Mouse (Mus musculus): Measurements from ENCODE around the gene Slc25a42. TPM values are rescaled to one million over a fixed set of nuclear protein-coding genes. Genes with fewer than 3 reads are reported as not detected.

Slc25a42 gene
- polyA plus RNA-seq, 1 experiment from 2014 or later, result 3.9 TPM

- no peak overlapping the region for H3K9ac ChIP-seq (replicated peaks; ENCODE audit: low read depth, low read length)
- H3K9me3 ChIP-seq (ENCODE audit: control insufficient read depth, low read depth, low read length), result no peaks in the 10 kb centered on the region
- no peaks in the 10 kb centered on the region for H3K4me1 ChIP-seq (ENCODE audit: control insufficient read depth, insufficient read depth, low read length)
- no peak overlapping the region for H3K4me2 ChIP-seq (replicated peaks; ENCODE audit: low read depth, low read length)
- H3K4me3 ChIP-seq (ENCODE audit: low read depth, low read length), result no peak overlapping the region
- no peaks in the 10 kb centered on the region for H3K36me3 ChIP-seq (ENCODE audit: control insufficient read depth, insufficient read depth, low read length)
- ATAC-seq (ENCODE audit: insufficient number of reproducible peaks, insufficient read depth, low FRiP score, low read depth), result no peak
- WGBS, result 53% methylated on average over 5 of the region's 5 CpGs
- H3K27me3 ChIP-seq (ENCODE audit: control insufficient read depth, insufficient read depth, low read length), result no peaks in the 10 kb centered on the region
- H3K27ac ChIP-seq (ENCODE audit: low read length), result no peak overlapping the region
Observed at GRCm38 (mm10) chr8:70193238-70193637, 18.9 kb downstream of the Slc25a42 start.

GRCm38 (mm10) chr8:70188707-70189106 lies 23.4 kb downstream of the Slc25a42 start:
- Histone ChIP-seq H3K4me3 (ENCODE audit: low read depth, low read length) (no peak overlapping the region), H3K36me3 (ENCODE audit: control insufficient read depth, insufficient read depth, low read length) (no peaks in the 10 kb centered on the region), H3K9ac (replicated peaks; ENCODE audit: low read depth, low read length) (no peak overlapping the region), H3K27me3 (ENCODE audit: control insufficient read depth, insufficient read depth, low read length) (no peaks in the 10 kb centered on the region), H3K4me1 (ENCODE audit: control insufficient read depth, insufficient read depth, low read length) (no peaks in the 10 kb centered on the region), H3K9me3 (ENCODE audit: control insufficient read depth, low read depth, low read length) (no peaks in the 10 kb centered on the region), H3K4me2 (replicated peaks; ENCODE audit: low read depth, low read length) (no peak overlapping the region), H3K27ac (ENCODE audit: low read length) (no peak overlapping the region)
- 64% methylated on average over 7 of the region's 7 CpGs for WGBS
- no peak for ATAC-seq (ENCODE audit: insufficient number of reproducible peaks, insufficient read depth, low FRiP score, low read depth)

- H3K27me3 ChIP-seq (ENCODE audit: control insufficient read depth, insufficient read depth, low read length), result no peaks in the 10 kb centered on the region
- ATAC-seq (ENCODE audit: insufficient number of reproducible peaks, insufficient read depth, low FRiP score, low read depth), result no peak
- no peaks in the 10 kb centered on the region for H3K9me3 ChIP-seq (ENCODE audit: control insufficient read depth, low read depth, low read length)
- no peak overlapping the region for H3K9ac ChIP-seq (replicated peaks; ENCODE audit: low read depth, low read length)
- WGBS, result 81% methylated on average over 4 of the region's 4 CpGs
- H3K36me3 ChIP-seq (ENCODE audit: control insufficient read depth, insufficient read depth, low read length), result peaks cover 23% of the 10 kb centered on the region
- no peak overlapping the region for H3K27ac ChIP-seq (ENCODE audit: low read length)
- H3K4me3 ChIP-seq (ENCODE audit: low read depth, low read length), result no peak overlapping the region
- no peaks in the 10 kb centered on the region for H3K4me1 ChIP-seq (ENCODE audit: control insufficient read depth, insufficient read depth, low read length)
- no peak overlapping the region for H3K4me2 ChIP-seq (replicated peaks; ENCODE audit: low read depth, low read length)
Observed at GRCm38 (mm10) chr8:70183194-70183593, 28.9 kb downstream of the Slc25a42 start.

GRCm38 (mm10) chr8:70181903-70182252 lies 30.2 kb downstream of the Slc25a42 start:
- Histone ChIP-seq H3K4me2 (replicated peaks; ENCODE audit: low read depth, low read length) (no peak overlapping the region), H3K27me3 (ENCODE audit: control insufficient read depth, insufficient read depth, low read length) (no peaks in the 10 kb centered on the region), H3K36me3 (ENCODE audit: control insufficient read depth, insufficient read depth, low read length) (peaks cover 27% of the 10 kb centered on the region), H3K9ac (replicated peaks; ENCODE audit: low read depth, low read length) (no peak overlapping the region), H3K9me3 (ENCODE audit: control insufficient read depth, low read depth, low read length) (no peaks in the 10 kb centered on the region), H3K27ac (ENCODE audit: low read length) (no peak overlapping the region), H3K4me3 (ENCODE audit: low read depth, low read length) (no peak overlapping the region), H3K4me1 (ENCODE audit: control insufficient read depth, insufficient read depth, low read length) (no peaks in the 10 kb centered on the region)
- 0 out of 2 replicates have a peak, but pooled peaks have one; percentile 12 for ATAC-seq (ENCODE audit: insufficient number of reproducible peaks, insufficient read depth, low FRiP score, low read depth)
- WGBS, result 26% methylated on average over 2 of the region's 2 CpGs

GRCm38 (mm10) chr8:70181212-70181902 lies 30.7 kb downstream of the Slc25a42 start:
- Histone ChIP-seq H3K9ac (replicated peaks; ENCODE audit: low read depth, low read length) (no peak overlapping the region), H3K4me3 (ENCODE audit: low read depth, low read length) (no peak overlapping the region), H3K4me2 (replicated peaks; ENCODE audit: low read depth, low read length) (no peak overlapping the region), H3K27me3 (ENCODE audit: control insufficient read depth, insufficient read depth, low read length) (no peaks in the 10 kb centered on the region), H3K9me3 (ENCODE audit: control insufficient read depth, low read depth, low read length) (no peaks in the 10 kb centered on the region), H3K36me3 (ENCODE audit: control insufficient read depth, insufficient read depth, low read length) (peaks cover 27% of the 10 kb centered on the region), H3K27ac (ENCODE audit: low read length) (no peak overlapping the region), H3K4me1 (ENCODE audit: control insufficient read depth, insufficient read depth, low read length) (no peaks in the 10 kb centered on the region)
- WGBS, result 69% methylated on average over 16 of the region's 16 CpGs
- ATAC-seq (ENCODE audit: insufficient number of reproducible peaks, insufficient read depth, low FRiP score, low read depth), result 0 out of 2 replicates have a peak, but pooled peaks have one; percentile 19

GRCm38 (mm10) chr8:70179082-70179481 lies 33.0 kb downstream of the Slc25a42 start:
- Histone ChIP-seq H3K27ac (ENCODE audit: low read length) (no peak overlapping the region), H3K27me3 (ENCODE audit: control insufficient read depth, insufficient read depth, low read length) (no peaks in the 10 kb centered on the region), H3K9me3 (ENCODE audit: control insufficient read depth, low read depth, low read length) (no peaks in the 10 kb centered on the region), H3K4me2 (replicated peaks; ENCODE audit: low read depth, low read length) (no peak overlapping the region), H3K4me3 (ENCODE audit: low read depth, low read length) (no peak overlapping the region), H3K36me3 (ENCODE audit: control insufficient read depth, insufficient read depth, low read length) (peaks cover 27% of the 10 kb centered on the region), H3K9ac (replicated peaks; ENCODE audit: low read depth, low read length) (no peak overlapping the region), H3K4me1 (ENCODE audit: control insufficient read depth, insufficient read depth, low read length) (no peaks in the 10 kb centered on the region)
- 97% methylated on average over 4 of the region's 4 CpGs for WGBS
- ATAC-seq (ENCODE audit: insufficient number of reproducible peaks, insufficient read depth, low FRiP score, low read depth), result no peak

- Histone ChIP-seq H3K27me3 (ENCODE audit: control insufficient read depth, insufficient read depth, low read length) (no peaks in the 10 kb centered on the region), H3K4me2 (replicated peaks; ENCODE audit: low read depth, low read length) (no peak overlapping the region), H3K27ac (ENCODE audit: low read length) (no peak overlapping the region), H3K9me3 (ENCODE audit: control insufficient read depth, low read depth, low read length) (no peaks in the 10 kb centered on the region), H3K4me3 (ENCODE audit: low read depth, low read length) (no peak overlapping the region), H3K4me1 (ENCODE audit: control insufficient read depth, insufficient read depth, low read length) (peaks cover 3% of the 10 kb centered on the region), H3K36me3 (ENCODE audit: control insufficient read depth, insufficient read depth, low read length) (peaks cover 27% of the 10 kb centered on the region), H3K9ac (replicated peaks; ENCODE audit: low read depth, low read length) (no peak overlapping the region)
- WGBS, result 86% methylated on average over 2 of the region's 2 CpGs
- no peak for ATAC-seq (ENCODE audit: insufficient number of reproducible peaks, insufficient read depth, low FRiP score, low read depth)
Observed at GRCm38 (mm10) chr8:70178231-70178630, 33.9 kb downstream of the Slc25a42 start.

- Histone ChIP-seq H3K36me3 (ENCODE audit: control insufficient read depth, insufficient read depth, low read length) (peaks cover 4% of the 10 kb centered on the region; the same call in 1 of the 2 replicates), H3K9ac (replicated peaks; ENCODE audit: low read depth, low read length) (no peak overlapping the region), H3K9me3 (ENCODE audit: control insufficient read depth, low read depth, low read length) (no peaks in the 10 kb centered on the region), H3K4me3 (ENCODE audit: low read depth, low read length) (no peak overlapping the region), H3K4me2 (replicated peaks; ENCODE audit: low read depth, low read length) (no peak overlapping the region), H3K27me3 (ENCODE audit: control insufficient read depth, insufficient read depth, low read length) (no peaks in the 10 kb centered on the region), H3K4me1 (ENCODE audit: control insufficient read depth, insufficient read depth, low read length) (peaks cover 7% of the 10 kb centered on the region), H3K27ac (ENCODE audit: low read length) (no peak overlapping the region)
- no peak for ATAC-seq (ENCODE audit: insufficient number of reproducible peaks, insufficient read depth, low FRiP score, low read depth)
- 90% methylated on average over 7 of the region's 7 CpGs for whole genome bisulfite sequencing
Observed at GRCm38 (mm10) chr8:70174079-70174478, 38.0 kb downstream of the Slc25a42 start.

GRCm38 (mm10) chr8:70173320-70173719 lies 38.8 kb downstream of the Slc25a42 start:
- H3K4me1 ChIP-seq (ENCODE audit: control insufficient read depth, insufficient read depth, low read length), result peaks cover 7% of the 10 kb centered on the region
- no peak overlapping the region for H3K9ac ChIP-seq (replicated peaks; ENCODE audit: low read depth, low read length)
- WGBS, result 81% methylated on average over 5 of the region's 5 CpGs
- peak overlapping the region; percentile 54 for H3K4me2 ChIP-seq (replicated peaks; ENCODE audit: low read depth, low read length)
- H3K27ac ChIP-seq (ENCODE audit: low read length), result no peak overlapping the region
- H3K9me3 ChIP-seq (ENCODE audit: control insufficient read depth, low read depth, low read length), result no peaks in the 10 kb centered on the region
- H3K36me3 ChIP-seq (ENCODE audit: control insufficient read depth, insufficient read depth, low read length), result peaks cover 4% of the 10 kb centered on the region; the same call in 1 of the 2 replicates
- H3K27me3 ChIP-seq (ENCODE audit: control insufficient read depth, insufficient read depth, low read length), result no peaks in the 10 kb centered on the region
- no peak for ATAC-seq (ENCODE audit: insufficient number of reproducible peaks, insufficient read depth, low FRiP score, low read depth)
- 0 out of 2 replicates have a peak overlapping the region, but pooled peaks have one; percentile 68 for H3K4me3 ChIP-seq (ENCODE audit: low read depth, low read length)
